Mouse (Mus musculus) urinary bladder, postnatal 14 days (tissue): ENCODE measurements around the gene Ldhal6b.

Source experiments
- DNase-seq: peaks from one replicate; pipeline ENCODE4 v3.0.0; 2021; ENCODE audit warnings: low spot score

Ldhal6b gene

GRCm38 (mm10) chr17:5410336-5410735, 8.2 kb downstream of the Ldhal6b start:
- DNase-seq, result no peak

DNA sequence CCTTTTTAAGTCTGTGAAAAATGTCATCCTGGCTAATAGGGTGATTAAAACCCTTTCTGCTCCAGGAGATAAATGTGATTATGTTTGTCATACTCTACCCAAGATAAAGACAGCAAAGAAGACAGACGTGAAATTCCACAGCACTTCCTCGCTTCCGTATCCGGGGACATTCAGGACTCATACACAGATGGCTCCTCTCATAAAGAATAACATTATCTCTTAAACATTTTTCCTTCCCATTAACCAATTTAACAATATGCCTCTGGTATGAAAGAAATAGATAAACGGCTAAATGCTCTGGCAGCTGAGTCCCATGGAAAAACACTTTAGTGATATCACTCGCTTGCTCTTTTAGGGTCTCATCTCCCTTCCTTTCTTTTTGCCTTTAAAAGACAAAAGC, 11.5 kb downstream of the Ldhal6b start:
- DNase-seq, result no peak

GRCm38 (mm10) chr17:5406566-5406965, 12.0 kb downstream of the Ldhal6b start:
- no peak for DNase-seq

- DNase-seq, result no peak
Measured at GRCm38 (mm10) chr17:5403885-5404284, 14.7 kb downstream of the Ldhal6b start.

- DNase-seq, result peak; percentile 86
Measured at GRCm38 (mm10) chr17:5402624-5403023, 15.9 kb downstream of the Ldhal6b start.

DNA sequence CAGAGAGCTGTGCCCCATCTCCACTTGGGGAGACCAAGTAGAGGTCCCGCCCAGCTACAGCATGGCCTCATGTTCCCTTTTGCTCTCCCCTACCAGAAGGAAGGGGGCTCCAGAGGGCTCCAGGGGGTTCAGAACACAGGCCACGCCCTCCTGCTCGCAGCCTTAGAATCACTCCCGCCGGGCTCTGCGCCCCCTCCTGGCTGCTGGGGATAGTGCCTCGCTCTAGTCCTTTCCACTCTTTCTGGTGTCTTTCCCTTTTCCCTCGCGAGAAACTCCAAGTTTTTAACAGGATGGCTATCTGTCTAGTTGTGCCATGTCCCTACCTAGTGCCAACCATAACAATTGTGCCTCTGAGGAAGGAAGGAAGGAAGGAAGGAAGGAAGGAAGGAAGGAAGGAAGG, 16.5 kb downstream of the Ldhal6b start:
- DNase-seq, result peak; percentile 78

GRCm38 (mm10) chr17:5401288-5401687, 17.3 kb downstream of the Ldhal6b start:
- peak; percentile 30 for DNase-seq

- no peak for DNase-seq
Measured at GRCm38 (mm10) chr17:5400435-5401090, 18.0 kb downstream of the Ldhal6b start.

DNA sequence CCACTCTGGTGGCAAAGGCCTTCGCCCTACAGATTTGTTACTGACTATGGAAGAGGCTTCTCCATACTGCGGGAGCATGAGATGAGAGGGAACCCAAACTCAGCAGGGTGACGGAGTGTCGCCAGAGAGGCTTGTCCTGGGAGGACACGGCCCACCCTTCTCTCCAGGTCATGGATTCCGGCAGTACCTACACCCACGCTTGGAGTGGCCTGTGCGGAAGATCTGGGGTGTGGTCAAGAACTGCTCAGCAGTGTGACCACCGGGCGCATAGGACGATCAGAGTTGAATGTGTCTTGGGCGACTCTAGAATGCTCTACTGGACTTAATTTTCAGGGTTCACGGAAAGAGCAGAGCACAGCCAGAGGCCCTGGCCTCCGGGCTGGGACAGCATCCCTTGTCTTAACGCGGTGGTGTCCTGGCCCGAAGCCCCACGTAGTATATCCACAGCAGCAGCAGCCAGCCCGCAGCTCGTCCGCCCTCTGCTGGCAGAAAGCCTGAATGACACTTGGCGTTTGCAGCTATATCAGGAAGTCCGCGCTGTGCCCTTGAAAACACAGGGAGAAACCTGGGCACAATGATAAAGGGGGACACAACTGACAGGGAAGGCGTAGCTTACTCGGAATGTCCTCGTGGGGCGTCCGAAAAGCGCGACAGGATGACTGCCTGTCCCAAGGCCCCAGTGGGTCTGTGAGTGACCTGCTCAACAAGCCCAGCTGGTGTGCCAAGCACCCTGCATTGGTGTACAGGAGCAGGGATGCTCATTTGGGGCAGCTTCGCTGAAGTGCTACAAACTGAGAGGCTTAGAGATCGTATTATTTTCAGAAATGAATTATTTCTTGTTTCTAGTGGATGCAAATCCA, 21.2 kb downstream of the Ldhal6b start:
- DNase-seq, result peak; percentile 86

- no peak for DNase-seq
Measured at GRCm38 (mm10) chr17:5396213-5396612, 22.4 kb downstream of the Ldhal6b start.

GRCm38 (mm10) chr17:5395454-5396205, 22.9 kb downstream of the Ldhal6b start:
- no peak for DNase-seq

DNA sequence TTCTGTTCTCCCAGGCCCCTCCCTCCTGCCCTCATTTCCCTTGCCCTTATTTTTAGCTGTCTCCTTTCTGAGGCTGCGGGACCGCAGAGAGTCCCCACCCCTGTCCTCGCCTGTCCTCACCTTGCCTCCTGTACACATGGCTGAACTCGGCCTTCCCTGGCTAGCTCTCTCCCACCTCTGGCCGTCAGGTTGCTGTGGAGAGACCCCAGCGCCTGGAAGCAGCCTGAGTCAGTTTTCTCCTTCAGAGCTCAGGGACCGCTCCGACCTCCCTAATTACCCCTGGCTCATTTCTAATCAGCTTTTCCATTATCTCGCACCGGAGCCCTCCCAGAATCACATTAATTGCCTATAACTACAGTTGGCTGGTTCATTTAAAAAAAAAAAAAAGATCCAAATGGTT, 27.9 kb downstream of the Ldhal6b start:
- DNase-seq, result no peak

- no peak for DNase-seq
Measured at GRCm38 (mm10) chr17:5388351-5388750, 30.2 kb downstream of the Ldhal6b start.

GRCm38 (mm10) chr17:5386885-5387545, 31.6 kb downstream of the Ldhal6b start:
- DNase-seq, result no peak

DNA sequence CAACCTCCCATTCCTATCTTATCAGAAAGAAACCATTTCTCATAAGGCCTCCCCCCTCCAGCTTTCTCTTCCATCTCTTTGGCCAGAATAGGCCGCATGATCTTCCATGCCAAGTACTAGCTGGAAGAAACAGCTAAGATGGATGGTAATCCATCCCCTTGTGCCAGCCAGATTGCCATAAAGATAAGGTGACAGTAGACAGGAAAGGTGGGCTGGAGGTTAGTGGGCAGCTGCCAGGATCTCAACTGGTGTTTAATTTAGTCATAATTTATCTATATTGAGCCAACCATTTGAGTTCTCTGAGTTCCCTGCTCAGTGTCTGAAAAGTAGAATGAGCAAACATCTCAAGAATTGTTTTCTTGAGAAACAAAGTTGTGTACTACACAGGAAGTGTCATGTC, 32.9 kb downstream of the Ldhal6b start:
- DNase-seq, result no peak

DNA sequence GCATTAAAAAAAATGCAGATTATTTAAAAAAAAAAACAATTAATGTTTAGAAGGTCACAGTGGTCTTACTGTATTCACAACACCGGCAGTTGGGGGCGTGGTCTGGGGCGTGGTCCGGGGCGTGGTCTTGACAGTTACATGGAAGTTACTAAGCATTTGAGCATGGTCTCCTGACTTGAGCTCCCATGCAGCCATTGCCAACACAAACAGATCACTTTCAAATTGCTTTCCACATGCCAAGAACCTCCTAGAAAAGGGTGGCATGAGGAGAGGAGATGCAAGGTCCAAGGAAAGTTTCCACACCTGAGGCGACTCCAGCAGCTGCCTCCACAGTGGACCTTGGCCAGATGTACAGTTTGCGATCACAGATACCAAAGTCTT, 40.6 kb downstream of the Ldhal6b start:
- no peak for DNase-seq

- no peak for DNase-seq
Measured at GRCm38 (mm10) chr17:5377151-5377929, 41.2 kb downstream of the Ldhal6b start.

DNA sequence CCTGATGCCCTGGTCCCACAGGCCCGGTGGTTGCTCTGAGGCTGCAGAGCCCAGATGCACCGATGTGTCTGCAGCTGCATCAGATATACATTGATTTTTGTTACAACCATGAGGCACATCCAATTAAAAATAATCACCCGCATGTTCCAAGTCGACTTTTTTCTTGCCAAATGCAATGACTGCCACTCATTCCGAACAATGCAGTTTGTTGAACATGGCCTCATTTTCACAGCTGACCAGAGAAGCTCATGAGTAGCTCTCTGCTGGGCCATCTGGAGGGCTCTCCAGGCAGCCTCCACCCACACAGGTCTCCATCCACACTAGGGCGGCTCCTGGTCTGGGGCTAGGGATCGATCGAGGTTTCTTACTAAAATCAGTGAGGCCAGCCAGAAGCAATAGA, 45.6 kb downstream of the Ldhal6b start:
- DNase-seq, result no peak

GRCm38 (mm10) chr17:5371521-5371920, 47.0 kb downstream of the Ldhal6b start:
- no peak for DNase-seq

GRCm38 (mm10) chr17:5371032-5371431, 47.5 kb downstream of the Ldhal6b start:
- no peak for DNase-seq
